Mouse (Mus musculus) myocyte (in vitro differentiated cells): Measurements from ENCODE around the gene Tmem238.

Source experiments
- CEBPB ChIP-seq: IDR thresholded peaks from 2 replicates; pipeline ENCODE4 v1.6.1; 2011; ENCODE audit warnings: mild to moderate bottlenecking, moderate library complexity; ENCODE audit not compliant: poor library complexity, insufficient read depth, severe bottlenecking
- E2F4 ChIP-seq: IDR thresholded peaks from one replicate; pipeline ENCODE4 v1.6.1; 2011; ENCODE audit warnings: mild to moderate bottlenecking, control low read depth, moderate library complexity; ENCODE audit not compliant: insufficient read depth
- MAX ChIP-seq: IDR thresholded peaks from one replicate; pipeline ENCODE4 v1.6.1; 2011; ENCODE audit warnings: low read depth, mild to moderate bottlenecking, control low read depth
- MYOD1 ChIP-seq, 3 experiments: IDR thresholded peaks; one replicate each; pipeline ENCODE4 v1.6.1; 2011; ENCODE audit warnings: control low read depth in 2 of 3, low read depth in 2 of 3, mild to moderate bottlenecking in 2 of 3, moderate library complexity in 1 of 3; ENCODE audit not compliant: insufficient read length in 2 of 3, control insufficient read depth in 1 of 3
- POLR2A ChIP-seq: IDR thresholded peaks from one replicate; pipeline ENCODE4 v1.6.1; 2011; ENCODE audit warnings: low read depth, mild to moderate bottlenecking, control low read depth, moderate library complexity; ENCODE audit not compliant: insufficient read length
- POLR2AphosphoS2 ChIP-seq: IDR thresholded peaks from one replicate; pipeline ENCODE4 v1.6.1; 2011; ENCODE audit warnings: low read depth, control low read depth; ENCODE audit not compliant: insufficient read length
- REST ChIP-seq: IDR thresholded peaks from one replicate; pipeline ENCODE4 v1.6.1; 2011; ENCODE audit warnings: mild to moderate bottlenecking, control low read depth, moderate library complexity; ENCODE audit not compliant: insufficient read depth, insufficient read length
- TCF12 ChIP-seq: IDR thresholded peaks from one replicate; pipeline ENCODE4 v1.6.1; 2011; ENCODE audit warnings: mild to moderate bottlenecking, control low read depth; ENCODE audit not compliant: poor library complexity, insufficient read depth, severe bottlenecking
- TCF3 ChIP-seq: IDR thresholded peaks from one replicate; pipeline ENCODE4 v1.6.1; 2011; ENCODE audit warnings: low read depth, control low read depth; ENCODE audit not compliant: insufficient read length
- USF1 ChIP-seq: IDR thresholded peaks from one replicate; pipeline ENCODE4 v1.6.1; 2011; ENCODE audit warnings: low read depth, mild to moderate bottlenecking, control low read depth, moderate library complexity

GRCm38 (mm10) chr7:4822162-4822907 is 32.9 kb upstream of the Tmem238 start:
- TF ChIP-seq POLR2A: no peak
- no peak for TF ChIP-seq USF1
- TF ChIP-seq CEBPB: no peak
- TF ChIP-seq E2F4: no peak
- no peak for TF ChIP-seq MAX
- no peak for TF ChIP-seq POLR2AphosphoS2
- no peak for TF ChIP-seq MYOD1 (IDR thresholded peaks at IDR 0.05; ENCODE audit: control insufficient read depth in 1 of 3, insufficient read length in 2 of 3, low read depth in 2 of 3)
- no peak for TF ChIP-seq REST
- TF ChIP-seq TCF12: no peak
- TF ChIP-seq TCF3: no peak
